8 mouse cellular contexts compared by ENCODE assay signal in the genomic region with DNA sequence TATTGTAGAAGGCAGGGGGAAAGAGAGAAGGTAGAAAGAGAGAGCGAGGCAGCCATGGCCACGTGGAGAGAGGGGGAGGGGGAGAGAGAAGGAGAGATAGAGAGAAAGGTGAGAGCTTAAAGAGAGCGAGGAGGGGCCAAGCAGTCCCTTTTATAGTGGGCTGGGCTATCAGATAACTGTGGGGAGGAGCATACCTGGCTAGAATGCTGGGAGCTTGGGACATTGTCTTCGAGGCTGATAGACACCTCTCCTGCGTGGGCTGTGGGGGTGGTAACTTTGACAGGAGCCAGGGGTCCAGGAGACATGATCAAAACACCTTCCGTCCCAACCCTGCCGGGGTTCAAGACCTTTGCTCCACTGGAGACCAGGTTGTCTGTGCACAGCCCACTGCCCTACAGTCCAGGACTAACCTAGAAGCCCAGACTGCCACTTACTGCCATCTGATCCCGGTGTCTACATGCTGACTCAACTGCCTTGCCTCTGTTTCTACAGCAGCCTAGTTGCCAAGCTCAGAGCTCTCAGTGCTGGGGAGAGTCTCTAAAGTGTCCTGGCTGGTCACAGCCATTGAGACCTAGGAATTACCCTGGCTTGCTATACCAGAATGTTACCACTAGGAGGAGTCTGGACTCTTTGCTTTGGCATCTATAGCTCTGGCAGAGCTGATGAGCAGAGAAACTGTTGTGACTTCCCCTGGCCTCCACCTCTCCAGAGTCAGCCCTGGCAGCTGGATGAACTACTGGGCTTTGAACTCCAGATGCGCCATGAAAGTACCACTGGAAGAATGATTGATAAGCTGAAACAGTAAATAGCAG.
DNase-seq lines count a peak whose midpoint lies in the region; ATAC-seq lines count a peak whose summit lies in the region.

No protein-coding gene starts in this region.

- H3K4me2 ChIP-seq in limb, embryonic 15.5 days = no peak overlapping the region

- H3K27ac ChIP-seq in limb, embryonic 15.5 days = no peak overlapping the region

- H3K36me3 ChIP-seq in limb, embryonic 15.5 days = no peaks in the 10 kb centered on the region

- no peak overlapping the region for H3K9ac ChIP-seq in limb, embryonic 15.5 days

- H3K9me3 ChIP-seq in limb, embryonic 15.5 days = no peaks in the 10 kb centered on the region

- H3K27me3 ChIP-seq in limb, embryonic 15.5 days = no peaks in the 10 kb centered on the region

- WGBS in limb, embryonic 15.5 days = 58% methylated on average over 9 of the region's 9 CpGs

- H3K4me1 ChIP-seq in limb, embryonic 15.5 days = peaks cover 9% of the 10 kb centered on the region

- DNase-seq in CD4-positive, CD25-positive, alpha-beta regulatory T cell, adult 2 months (ENCODE audit: low read depth, low spot score) = peak; percentile 85
- peak; percentile 82 for DNase-seq in ZHBTc4 (ENCODE audit: low read depth, low spot score)
- peak; percentile 83 for DNase-seq in embryo, embryonic 11 days
- peak; percentile 49 to 64 for DNase-seq in heart, adult 9 months (ENCODE audit: low spot score in 2 of 2)
- DNase-seq in kidney, adult 8-10 months = peak; percentile 49 to 62
- DNase-seq in thymus, postnatal 25 days = peak; percentile 59

- peak; percentile 69; the same call in 1 of the 2 replicates for ATAC-seq in limb, embryonic 15.5 days (ENCODE audit: insufficient number of reproducible peaks, low FRiP score, low TSS enrichment, low read depth)
- ATAC-seq in monocyte, adult 5-6 weeks (replicated peaks; ENCODE audit: insufficient number of reproducible peaks, low FRiP score, low TSS enrichment, poor library complexity, severe bottlenecking) = peak; percentile 99

- no peak overlapping the region for H3K4me3 ChIP-seq in limb, embryonic 15.5 days
